Mouse (Mus musculus) kidney, adult 11 months (tissue): ENCODE results near the gene Dnttip1.
"Not testable (repeated sequence)": the region's sequence is repeated elsewhere in the genome, so short reads cannot be mapped to it uniquely, and the experiment has no call there.

Experiments
- DNase-seq: peaks from one replicate; pipeline ENCODE4 v3.0.0; 2022

Gene Dnttip1

DNA sequence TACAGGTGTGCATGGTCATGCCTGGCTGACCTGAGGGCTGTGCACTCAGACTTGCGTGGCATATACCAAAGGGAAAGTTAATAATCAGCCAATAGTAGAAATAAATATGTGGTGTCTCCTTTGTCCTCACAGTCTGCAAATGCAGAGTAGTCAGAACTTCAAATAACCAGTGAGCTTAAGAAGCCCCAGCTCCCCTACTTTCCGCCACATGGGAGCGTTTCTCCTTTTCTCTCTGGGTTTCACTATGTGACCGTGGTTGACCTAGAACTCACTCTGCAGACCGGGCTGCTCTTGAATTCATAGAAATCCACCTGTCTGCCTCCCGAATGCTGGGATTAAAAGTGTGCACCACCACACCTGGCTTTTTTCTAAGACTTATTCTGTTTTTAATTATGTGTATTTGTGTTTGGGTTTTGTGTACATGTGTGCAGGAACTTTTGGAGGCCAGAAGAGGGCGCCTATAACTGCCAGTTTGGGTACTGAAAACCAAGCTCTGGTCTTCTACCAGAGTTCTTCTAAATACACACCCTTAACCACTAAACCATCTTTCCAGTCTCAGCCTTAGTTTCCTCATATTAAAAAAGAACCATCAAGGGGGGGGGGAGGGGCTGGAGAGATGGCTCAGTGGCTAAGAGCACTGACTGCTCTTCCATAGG, 38.3 kb downstream of the Dnttip1 start:
- no peak for DNase-seq

DNA sequence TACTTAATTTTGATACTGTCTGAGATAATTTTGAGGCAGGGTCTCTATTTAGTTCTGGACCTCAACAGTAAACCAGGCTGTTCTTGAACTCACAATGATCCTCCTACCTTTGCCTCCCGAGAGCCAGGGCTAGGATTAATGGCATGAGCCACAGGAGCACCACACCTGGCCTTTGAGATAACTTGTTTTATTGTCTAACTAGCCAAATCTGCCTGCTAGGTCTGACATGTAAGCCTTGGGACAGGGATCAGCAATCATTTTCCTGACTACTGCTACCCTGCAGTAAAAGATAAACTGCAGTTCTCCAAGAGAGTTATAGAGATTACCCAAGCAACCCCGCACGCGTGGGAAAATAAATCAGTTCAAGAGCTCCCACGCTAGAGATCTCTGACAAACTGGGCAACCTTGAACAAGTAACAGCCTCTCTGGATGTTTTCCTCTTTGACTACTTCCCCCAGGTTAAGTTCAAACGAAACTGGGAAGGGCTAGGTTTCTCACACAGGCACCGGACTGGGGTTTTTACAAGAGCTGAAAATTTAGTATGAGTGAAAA, 39.2 kb downstream of the Dnttip1 start:
- DNase-seq = no peak

DNA sequence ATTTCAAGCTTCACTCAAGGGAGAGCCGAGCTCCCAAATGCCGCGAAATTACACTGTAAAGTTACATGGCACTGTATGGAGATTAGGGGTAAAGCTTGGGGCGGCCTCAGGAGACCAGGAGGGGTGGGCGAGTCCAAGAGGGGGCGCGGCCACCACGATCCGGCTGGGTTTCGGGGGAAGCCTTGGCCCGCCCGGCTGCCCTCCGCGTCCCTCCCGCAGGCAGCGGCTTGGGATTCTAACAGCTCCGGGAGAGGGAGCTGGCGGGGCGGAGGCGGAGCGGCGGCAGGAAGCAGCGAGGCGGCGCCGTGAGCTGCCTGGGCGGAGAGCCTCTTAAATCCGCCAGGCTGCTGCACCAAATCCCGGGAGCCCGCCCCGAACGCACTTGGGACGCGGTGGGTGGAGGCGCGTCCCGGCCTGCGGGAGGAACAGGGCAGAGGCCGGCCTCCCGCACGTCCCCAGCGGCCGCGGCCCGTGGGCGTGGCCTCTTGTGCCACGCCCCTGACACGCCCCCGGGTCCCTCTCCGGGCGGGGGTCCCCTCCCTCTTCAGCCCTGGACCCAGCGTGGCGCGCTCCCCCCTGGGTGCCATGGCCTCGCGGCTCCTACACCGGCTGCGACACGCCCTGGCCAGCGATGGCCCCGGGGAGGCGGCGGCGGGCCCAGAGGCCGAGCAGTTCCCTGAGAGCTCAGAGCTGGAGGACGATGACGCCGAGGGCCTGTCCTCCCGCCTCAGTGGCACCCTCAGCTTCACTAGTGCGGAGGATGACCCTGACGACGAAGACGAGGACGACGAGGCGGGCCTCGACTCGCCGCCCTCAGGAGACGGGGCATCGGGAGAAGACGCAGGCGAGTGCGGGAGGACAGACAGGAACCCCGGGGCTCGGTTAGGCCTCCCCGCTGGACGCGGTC, 40.0 kb downstream of the Dnttip1 start, which contains the start of gene Snx21:
Gene Snx21 (plus strand): TSS at position 343 of the 907 bp plus-strand sequence.
- DNase-seq = peak; percentile 96

DNA sequence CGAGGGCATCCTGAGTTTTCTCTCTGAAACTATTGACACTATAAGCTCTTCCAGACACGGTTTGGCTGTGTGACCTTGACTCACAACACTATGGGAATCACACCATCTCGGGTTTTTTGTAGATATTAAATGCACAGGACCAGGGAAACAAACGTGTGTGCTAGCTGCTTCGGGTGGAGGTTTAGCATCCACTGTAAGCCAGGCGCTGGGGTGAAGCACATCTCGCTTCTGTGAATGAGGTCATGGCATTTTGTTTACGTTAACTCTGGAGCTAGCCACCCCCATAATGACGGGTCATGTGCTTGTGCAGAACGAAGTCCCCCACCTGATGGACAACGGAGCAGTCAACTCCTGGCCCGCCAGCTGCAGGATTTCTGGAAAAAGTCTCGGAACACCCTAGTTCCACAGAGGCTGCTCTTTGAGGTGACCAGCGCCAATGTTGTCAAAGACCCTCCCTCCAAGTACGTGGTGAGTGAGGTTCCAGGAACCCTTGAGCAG, 40.7 kb downstream of the Dnttip1 start:
- no peak for DNase-seq

DNA sequence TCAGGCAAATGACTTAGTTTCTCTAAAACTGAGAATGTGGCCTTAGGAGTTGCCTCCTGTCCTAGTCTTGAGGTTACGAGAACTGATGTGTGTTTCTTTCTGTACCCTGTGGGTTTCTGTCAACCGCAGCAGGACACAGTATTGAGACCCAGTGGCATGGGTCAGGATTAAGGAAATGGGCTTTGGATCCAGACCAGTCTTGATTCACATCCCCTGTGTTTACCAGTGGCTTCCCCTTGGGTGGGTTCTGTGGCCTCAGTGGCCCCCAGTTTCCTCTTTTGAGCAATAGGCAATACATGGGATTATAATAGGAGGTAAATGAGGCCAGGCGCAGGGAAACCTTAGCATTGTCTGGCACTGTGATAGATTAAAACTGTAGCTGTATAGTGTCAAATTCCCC, 41.2 kb downstream of the Dnttip1 start:
- DNase-seq = no peak

DNA sequence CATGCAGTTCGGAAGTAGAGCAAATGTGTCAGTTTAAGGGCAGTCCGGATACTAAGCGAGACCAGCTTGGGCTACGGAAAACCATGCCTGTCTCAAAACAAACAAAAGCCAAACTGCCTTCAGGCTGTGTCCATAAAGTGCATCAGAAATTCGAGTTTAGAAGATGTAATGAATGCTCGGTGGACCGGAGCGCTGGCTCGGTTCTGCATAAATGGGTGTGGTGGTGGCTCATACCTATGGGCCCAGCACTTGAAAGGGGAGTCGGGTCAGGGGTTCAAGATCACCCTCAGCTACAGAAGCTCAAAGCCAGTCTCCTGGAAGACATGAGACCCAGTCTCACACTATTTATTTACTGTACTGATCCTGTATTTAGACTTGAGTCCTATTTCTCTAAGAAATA, 42.0 kb downstream of the Dnttip1 start:
- DNase-seq = no peak

DNA sequence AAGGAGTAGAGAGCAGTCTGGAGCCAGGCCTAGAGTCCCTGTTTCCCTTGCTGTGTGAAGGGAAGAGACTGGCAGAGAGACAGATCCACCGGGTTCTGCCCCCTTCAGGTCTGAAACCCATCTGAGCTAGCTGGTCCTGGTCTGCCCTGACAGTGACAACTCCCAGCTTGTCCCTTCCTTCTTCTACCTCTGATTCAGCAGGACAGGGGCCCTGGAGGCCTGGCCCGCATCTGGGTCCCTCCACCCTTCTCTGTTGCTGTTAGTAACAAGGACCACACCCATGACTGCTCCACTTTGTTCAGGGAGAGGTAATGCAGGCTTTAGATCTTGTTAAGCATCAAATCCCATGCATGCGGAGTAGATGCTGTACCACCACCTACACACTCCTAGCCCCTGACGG, 42.6 kb downstream of the Dnttip1 start:
- no peak for DNase-seq

DNA sequence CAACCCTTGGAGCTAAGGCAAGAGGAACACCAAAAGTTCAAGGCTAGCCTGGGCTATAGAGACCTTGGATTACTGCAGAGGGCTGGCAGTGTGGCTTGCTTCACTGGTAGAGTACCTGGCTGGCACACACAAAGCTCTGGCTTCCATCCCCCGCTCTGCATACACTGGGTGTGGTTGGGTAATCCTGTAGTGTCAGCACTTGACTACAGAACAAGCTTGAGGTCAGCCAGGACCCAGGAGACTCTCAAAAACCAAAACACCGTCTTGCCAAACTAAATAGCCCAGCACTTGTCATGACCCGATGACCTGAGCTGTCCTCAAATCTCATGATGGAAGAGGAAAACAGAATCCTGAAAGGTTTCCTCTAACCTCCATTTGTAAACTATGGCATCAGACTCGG, 44.7 kb downstream of the Dnttip1 start:
- DNase-seq = no peak

DNA sequence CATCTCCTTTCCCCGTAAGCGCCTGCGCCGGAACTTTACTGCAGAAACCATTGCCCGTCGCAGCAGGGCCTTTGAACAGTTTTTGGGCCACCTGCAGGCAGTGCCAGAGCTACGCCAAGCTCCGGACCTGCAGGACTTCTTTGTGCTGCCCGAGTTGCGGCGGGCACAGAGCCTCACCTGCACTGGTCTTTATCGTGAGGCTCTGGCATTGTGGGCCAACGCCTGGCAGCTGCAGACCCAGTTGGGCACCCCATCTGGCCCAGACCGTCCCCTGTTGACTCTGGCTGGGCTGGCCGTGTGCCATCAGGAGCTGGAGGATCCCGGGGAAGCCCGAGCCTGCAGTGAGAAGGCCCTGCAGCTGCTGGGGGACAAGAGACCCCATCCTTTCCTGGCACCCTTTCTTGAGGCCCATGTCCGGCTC, 46.1 kb downstream of the Dnttip1 start:
- DNase-seq = no peak

DNA sequence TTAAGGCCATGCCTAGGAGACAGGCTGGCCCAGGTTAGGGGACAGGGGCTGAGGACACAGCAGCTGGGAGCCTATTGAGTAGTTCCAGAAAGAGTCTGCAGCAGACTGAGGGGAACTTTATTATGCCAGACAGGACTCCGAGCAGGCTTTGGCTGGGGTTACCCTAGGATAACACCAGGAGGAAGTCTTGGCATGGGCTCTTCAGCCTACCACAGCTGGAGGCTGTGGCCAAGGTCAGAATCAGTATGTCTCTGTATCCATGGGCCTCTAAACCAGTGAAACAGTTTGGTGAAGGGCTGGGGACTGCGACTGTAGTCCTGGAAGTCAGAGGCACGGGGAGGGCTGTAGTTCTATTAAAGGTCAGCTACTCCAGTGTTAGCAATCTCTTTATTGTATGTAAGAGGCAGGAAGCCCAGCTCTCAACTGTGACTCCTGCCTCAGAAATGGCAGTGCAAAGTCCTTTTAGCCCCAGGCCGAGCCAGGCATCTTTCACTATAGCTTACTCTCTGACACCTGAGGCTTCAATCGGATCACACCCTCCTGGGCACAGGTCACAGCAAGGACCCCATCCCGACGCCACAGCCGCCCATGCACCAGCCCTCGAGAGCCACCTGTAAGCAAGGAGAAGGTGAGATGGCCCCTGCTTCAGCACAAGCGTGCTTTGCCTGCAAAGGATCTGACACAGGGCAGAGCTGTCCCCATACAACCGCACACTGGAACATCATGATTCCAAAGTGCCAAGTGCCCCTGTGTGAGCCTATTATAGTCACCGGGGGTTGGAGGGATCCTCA, 46.8 kb downstream of the Dnttip1 start:
- no peak for DNase-seq

DNA sequence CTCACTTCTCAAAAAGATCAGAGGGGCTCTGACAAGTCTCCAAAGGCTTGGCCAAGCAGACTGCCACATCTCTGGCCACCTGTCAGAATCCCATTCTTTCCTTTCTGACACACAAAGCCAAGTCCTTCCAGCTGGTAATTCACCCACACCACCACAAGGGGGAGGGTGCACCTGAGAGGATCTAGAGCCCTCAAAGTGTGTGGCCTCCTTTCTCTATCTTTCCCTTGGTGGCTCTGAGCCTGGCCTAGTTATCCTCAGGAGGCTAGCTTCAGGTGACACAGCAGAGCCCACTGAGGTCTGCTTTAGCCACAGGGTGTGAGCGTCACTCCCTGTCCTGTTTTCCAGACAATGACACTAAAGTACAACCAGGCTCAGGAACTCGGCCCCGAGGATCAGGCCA, 47.5 kb downstream of the Dnttip1 start:
- DNase-seq = peak; percentile 63

DNA sequence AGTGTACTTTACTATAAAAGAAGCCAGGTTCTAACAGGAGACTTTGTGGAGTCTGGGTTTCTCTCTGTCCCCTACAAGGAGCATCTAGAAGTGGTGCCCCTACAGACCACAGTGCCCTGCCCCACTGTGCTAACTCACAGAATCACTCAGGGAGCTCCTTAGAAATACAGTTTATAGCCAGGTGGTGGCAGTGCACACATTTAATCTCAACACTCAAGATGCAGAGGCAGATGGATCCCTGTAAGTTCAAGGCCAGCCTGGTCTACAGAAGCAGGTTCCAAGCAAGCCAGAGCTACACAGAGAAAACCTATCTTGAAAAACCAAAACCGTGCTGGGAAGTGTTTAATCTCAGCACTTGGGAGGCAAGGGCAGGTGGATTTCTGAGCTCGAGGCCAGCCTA, 48.0 kb downstream of the Dnttip1 start:
- no peak for DNase-seq

DNA sequence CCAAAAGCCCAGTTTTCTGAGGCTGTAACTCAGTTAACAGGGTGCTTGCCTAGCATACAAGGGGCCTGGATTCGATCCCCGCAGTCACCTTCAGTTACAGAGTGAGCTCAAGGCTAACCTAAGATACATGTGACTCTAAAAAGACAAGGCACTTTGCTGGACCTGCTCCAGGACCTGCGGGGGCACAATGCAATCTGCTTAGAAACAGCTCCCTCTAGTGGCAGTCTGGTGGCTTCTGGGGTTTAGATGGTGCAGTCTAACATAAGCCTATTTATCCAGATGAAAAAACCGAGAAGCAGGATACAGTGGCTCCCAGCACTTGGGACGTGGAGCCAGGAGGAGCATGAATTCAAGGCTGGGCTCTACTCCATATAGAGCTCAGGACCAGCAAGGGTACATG, 48.5 kb downstream of the Dnttip1 start:
- DNase-seq = peak; percentile 83

DNA sequence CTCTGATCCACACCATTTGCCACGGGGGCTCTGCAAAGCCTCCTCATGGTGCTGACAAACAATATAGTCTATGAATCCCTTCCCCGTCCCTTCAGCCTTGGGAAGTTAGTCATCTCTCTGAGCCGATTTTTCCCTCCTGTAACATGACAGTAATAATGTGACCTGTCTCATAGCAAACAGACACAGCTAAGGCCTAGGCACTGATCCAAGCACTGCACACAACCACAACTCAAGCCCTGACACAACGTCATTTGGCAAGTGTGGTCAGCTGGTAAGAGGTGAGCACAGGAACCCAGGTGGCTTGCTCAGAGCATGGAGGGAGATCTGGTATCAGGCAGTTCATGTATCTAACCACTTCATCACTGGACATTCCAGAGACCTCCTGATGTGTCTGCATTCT, 50.1 kb downstream of the Dnttip1 start:
- DNase-seq = no peak

DNA sequence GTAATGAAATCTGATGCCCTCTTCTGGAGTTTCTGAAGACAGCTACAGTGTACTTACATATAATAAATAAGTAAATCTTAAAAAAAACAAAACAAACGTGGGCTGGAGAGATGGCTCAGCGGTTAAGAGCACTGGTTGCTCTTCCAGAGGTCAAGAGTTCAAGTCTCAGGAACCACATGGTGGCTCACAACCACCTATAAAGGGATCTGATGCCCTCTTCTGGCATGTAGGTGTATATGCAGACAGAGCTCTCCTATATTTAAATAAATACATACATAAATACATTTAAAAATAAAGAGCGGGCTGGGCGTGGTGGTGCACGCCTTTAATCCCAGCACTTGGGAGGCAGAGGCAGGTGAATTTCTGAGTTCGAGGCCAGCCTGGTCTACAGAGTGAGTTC, 52.8 kb downstream of the Dnttip1 start:
- DNase-seq = not testable (repeated sequence)

DNA sequence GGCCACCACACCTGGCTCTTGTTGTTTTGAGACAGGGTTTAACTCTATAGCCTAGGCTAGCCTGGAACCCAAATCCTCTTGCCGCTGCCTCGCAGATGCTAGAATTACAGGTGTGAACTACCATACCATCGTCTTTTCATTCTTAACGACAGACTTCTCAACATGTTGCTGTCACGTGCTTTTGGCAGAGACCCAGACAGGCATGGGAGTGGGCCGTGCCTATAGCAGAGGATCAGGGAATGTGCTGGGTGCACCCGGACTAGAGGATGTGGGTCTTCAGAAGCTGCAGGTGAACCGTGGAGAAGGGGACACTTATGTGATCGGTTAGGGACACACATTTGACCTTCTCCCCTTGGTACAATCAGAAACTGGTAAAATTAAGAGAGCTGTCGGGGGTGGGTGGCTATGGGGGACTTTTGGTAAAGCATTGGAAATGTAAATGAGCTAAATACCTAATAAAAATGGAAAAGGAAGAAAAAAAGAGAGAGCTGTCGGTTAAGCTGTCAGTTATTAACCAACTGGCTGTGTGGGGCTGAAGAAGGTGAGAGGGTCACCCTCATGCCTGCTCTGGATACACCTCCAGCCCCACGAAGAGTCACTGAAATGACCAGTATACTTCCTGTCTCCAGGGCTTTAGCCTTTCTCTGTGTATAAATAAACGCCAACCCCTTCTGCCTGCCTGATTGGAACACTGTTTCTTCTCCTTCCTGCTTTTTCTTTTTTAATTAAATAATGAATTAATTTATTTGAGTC, 54.6 kb downstream of the Dnttip1 start:
- no peak for DNase-seq

DNA sequence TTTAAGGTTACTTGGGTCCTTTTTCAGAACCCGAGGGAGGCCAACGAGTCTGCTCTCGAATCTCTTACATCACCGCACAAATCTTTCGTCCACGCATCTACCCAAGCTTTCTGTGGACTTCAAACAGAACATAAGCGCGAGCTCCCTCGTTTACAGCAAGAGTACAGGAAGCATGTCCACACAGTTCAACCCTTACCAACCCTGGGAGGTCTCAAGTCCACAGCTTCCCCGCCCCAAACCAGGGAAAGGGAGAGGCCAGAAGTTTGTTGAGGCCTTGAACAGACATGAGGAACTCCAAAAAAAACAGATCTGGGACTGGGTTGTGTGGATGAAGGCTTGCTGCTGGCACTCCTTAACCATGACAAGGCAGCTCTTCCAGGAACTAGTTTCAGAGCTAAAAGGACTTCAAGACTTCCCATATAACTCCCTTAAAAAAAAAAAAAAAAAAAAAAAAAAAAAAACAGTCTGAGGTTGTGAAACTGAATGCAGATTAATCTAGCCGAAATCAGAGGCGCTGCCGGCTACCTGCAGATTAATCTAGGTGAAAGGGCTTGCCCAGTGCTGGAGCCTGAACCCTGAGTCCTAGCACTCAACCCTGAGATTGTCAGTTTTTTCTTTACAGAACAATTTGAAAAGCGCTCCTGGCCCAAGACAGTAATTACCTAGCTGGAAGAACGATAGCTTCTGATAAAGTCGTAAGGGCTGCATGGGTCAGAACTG, 57.6 kb downstream of the Dnttip1 start:
- DNase-seq = no peak

DNA sequence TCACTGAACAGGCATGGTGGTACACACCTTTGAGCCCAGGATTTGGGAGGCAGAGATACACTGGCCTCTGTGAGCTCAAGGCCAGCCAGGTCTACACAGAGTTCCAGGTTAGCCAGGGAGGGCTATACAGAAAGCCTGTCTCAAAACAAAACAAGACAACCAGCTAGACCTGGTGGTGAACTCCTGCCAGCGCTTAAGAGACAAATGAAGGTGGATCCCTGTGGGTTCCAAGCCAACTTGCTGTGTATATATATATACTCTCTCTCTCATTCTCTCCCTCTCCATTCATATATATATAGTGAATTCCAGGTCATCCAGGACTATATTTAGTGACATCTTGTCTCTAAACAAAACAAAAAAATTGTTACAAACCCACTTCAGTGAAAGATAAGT, 58.1 kb downstream of the Dnttip1 start:
- DNase-seq = no peak

DNA sequence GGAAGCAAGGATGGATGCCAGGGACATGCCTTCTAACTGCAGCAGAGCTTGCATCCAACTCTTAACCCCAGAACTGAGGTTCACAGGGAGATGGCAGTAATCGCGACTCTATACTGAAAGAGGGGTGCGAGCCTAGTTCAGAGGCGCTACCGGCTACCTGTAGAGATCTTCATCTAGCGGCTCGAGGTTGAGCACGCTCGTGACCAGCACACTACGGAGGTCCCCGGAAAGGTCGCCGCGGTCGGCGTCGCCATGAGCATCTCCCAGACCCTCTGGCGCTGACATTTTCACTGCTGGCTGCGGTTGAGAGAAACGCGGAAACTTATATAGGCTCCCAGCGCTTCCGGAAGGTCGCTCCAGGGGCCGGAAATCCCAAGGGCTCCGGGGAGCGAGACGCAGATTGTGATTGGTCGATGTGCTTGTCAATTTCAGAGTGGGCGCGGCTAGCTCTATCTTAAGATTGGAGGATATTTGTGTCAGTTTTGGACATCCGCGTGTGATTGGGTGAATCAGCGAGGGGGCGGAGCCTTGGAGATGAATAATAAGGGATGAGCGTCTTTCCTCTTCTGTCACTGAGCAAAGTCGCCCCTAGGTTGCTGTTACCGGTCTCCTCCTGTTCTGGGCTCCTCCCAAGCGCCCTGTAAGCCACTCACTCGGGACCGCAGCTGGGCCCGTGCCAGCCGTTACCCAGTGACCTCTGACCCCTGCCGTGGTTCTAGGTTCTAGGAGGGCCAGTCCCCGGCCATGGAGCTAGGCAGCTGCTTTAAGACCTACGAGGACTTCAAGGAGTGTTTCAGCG, 58.9 kb downstream of the Dnttip1 start, which contains the start of the genes Acot8 and Zswim3:
Gene Acot8 (minus strand): TSS at position 350 of the 799 bp plus-strand sequence.
Gene Zswim3 (plus strand): TSS at position 566 of the 799 bp plus-strand sequence.
- peak; percentile 99 for DNase-seq

DNA sequence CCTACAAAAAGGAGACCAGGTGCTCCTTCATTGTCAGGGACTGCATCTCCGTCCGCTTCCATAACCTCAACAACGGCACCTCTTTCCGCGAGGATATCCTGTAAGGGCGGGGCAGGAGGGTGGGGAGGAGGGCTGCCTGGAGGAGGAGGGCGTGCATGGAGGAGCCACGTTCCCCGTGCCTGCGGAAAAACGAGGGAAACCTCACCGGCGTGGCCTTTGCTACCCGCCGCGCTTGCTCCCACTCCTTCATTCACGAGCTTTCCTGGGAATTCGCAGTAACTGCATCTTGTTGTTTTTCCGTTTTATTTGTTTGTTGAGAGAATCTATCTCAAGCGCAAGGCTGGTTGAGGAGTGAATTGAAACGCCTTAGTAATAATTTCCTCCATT, 59.5 kb downstream of the Dnttip1 start:
- no peak for DNase-seq
